Mouse (Mus musculus) thymus, postnatal 36 days (tissue): Measurements from ENCODE around the gene Nptxr.

Experiments
- DNase-seq, 2 experiments: peaks; one replicate each; pipeline ENCODE4 v3.0.0; 2022; ENCODE audit warnings: mixed read lengths in 2 of 2

Gene Nptxr

DNA sequence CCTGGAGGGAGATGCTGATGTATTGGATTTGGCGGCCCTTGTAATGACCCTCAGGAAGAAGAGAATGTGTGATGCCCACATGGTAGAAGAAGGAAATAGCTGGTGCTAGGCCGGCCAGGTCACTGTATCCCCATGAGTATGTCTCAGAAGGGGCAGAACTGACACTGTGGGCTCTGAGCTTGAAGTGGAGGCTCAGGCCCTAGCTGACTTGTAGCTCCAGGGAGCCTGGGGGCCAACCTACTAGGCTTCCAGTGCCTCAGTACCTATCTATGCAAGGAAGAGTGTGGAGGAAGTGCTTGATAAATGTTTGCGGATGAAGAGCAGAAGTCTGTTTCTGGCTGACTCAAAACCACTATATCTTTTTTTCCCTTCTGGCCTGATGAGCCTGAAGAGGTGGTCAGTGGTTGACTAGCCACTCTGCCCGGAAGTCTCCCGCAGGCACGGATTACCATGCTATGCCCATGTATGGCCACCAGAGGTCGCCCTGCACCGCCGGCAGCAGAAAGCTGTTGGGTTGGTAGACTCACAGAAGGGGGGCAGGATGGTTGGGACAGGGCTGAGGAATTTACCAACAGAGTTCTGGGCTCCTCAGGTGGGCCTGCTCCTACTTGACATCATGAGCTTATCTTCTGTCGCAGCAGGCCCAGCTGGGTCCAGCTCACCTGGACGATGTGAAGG lies 51.7 kb downstream of the Nptxr start:
- peak; percentile 68 to 72 for DNase-seq

DNA sequence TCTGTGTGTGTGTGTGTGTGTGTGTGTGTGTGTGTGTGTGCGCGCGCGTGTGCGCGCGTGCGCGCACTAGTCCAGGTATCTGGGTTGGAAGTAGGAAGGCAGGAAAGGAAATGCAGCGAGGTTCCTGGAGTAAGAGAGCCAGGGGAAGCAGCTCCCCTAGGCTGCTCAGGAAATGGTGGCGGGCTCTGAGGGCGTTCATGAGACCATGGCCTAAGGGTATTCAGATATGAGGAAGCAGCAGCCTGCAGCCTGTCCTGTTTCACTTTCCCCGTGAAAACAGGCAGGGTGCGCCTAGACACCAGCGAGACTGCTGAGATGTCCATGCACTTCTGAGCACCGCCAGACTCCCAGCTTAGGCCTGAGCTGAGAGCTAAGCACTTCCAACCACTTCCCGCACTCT lies 52.8 kb downstream of the Nptxr start:
- no peak for DNase-seq

DNA sequence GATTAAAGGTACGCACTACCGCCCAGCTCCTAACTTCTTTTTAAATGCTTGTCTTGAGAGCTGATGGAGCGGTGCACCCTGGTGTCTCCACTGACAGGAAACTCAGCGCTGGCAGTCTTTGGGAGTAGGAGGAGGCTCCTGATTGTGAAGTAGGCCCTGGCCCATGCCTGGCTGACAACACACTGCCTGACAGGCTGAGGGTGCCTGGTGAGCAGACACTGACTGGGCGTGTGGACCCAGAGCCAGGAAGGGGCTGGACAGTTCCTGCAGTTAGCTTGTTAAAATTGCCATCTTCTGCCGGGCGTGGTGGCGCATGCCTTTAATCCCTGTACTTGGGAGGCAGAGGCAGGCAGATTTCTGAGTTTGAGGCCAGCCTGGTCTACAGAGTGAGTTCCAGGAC lies 54.3 kb downstream of the Nptxr start:
- no peak for DNase-seq

DNA sequence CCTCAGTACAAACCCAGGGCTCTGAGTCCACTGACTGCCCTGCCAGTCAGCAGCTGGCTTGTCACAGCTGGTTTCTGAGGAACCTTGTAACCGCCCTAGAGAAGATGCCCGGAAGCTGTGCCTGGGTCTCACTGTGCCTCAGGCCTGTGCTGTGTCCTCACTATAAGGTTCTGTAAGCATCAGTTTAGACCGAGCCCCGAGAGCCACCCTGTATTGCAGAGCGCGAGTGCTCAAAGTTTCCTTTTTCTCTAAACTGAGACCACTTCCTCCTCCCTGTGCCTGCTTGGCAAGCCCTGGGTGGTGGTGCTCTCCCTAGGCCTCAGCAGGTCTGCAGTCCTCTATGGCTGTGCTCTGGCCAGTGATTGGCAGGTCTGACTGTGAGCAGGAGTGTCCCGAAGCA lies 55.4 kb downstream of the Nptxr start:
- DNase-seq: no peak

DNA sequence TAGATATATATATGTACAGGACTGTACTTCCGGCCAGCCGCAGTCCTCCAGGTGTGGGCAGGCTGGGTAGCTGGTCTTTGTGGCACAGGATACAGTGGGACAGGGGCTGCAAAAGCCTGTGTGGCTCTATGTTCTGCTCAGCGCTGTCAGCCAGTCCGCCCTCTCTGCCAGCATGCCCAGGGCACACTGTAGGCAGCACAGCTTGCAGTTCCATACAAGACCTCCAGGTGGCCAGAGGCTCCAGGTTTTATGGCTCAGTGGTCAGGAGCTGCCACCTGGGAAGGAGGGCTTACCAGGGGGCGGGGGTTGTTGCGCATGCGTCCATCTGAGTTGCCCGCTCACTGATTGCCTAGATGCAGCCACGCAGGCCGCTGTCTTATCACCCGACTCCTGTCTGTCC lies 56.6 kb downstream of the Nptxr start:
- peak; percentile 44 to 49 for DNase-seq

DNA sequence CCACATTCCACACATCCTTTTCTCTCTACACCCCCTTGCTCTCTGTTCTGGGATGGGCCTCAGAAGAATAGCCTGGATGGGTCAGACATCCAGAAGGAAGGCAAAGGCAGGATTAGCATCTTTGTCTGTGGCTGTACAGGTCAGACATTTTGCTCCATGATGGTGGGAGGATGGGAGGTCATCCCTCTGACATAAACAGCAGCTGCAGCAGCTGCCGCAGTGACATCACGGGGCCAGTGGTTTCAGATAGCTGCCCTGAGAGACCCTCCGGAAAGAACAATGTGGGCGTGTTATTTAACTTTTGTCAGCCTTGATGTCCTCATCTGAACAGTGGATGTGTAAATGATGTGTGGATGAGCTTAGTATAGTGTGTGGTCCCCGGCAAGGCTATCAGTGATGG lies 58.7 kb downstream of the Nptxr start:
- no peak for DNase-seq

DNA sequence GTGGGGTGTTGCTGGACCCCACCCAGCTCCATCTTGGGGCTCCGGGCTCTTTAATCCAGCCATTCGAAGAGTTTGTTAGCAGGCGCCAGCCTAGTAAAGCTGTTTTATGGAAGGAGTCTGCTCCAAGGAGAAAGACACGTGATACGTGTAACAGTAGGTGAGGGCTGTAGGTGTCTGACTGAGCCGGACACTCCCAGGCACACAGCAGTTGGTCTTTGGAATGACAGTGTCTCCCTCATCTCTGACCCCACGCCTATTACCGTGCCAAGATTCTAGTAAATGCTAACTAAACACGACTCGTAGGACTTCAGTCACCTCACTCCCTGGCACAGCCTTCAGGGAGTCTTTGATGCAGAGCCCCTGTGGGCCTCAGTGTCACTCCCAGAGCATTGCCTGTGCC lies 59.3 kb downstream of the Nptxr start:
- no peak for DNase-seq

DNA sequence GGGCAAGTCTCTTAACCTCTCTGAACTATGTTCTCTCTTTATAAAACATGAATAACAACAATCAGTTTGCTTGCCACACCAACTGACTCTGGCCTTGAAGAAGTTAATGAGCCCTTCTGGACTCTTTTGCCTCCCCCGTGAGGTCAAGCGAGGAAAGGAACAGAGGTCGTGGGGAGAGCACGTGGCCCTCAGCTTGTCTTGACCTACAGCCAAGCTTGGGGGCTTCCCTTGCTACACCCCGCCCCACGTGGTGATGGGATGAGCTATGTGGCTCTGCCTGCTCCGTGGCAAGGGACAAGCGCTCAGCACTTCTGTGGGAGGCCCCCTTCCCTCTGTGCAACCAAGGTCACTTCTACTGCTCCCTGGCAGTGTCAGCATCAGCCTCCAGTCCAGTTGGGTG lies 59.8 kb downstream of the Nptxr start:
- peak in 1 of 2 experiments; percentile 8 for DNase-seq

DNA sequence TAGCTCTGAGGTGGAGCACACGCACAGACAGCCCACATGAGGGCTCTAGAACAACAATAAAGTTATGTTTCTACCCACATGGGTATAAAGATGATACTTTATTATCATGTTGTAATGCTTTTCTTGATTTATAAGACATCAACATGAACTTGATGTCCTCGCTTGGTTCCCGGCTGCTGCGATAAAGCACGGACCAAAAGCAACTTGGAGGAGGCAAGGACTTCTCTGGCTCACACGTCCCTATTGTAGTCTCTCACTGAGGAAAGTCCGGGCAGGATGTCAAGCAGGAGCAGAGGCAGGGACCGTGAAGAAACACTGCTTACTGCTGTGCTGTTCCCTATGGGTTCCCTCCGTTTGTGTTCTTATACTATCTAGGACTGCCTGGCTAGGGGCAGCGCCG lies 60.6 kb downstream of the Nptxr start:
- no peak for DNase-seq

DNA sequence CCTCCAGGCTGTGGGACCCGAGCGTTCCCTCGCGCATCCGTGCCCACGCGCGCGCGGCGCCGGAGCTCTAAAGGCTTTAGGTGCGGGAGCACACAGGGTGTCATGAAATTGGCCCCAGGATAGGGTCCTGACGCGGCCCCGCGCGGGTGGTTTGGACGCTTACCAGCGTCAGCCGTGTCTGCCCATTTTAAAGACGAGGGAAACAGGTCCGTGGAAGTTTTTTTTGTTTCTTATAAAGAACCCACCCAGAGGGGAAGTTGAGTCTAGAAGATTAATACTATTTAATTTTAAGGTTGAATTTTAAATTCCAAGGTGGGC lies 61.9 kb downstream of the Nptxr start:
- no peak for DNase-seq

DNA sequence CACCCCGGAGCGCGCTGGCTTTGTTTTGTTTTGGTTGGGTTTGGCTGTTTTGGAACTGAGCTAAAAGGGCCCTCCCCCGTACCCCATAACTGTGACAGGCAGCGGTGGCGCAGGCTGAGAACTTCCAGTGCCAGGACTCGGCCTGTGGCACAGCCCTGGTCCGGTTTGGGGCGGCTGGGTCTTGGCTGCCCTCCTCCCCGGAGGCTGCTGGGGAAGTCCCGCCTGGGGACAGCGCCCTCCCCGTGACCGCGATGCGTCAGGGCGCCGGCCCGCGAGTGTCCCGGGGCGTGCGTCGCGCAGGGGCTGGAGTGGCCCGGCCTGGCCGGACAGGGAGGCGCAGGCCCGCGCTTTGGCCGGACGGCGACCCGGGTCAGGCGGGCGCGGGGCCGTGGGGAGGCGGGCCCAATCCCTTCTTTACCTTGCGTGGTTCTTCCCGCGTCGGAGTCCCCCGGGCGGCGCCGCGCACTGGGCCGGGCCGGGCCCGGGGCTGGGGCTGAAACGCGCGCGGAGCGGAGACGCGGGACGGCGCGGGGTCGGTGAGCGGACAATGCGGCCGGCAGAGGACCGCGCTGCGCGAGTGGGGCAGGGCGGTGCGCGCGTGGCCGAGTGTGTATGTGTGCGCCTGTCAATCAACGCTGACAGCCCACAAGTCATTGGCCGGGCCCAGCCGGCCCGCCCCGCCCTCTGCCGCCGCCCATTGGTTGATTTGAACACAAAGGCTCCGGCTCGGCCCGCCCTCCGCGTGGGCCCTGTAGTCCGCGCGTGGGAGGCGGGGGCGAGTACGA lies 62.5 kb downstream of the Nptxr start, which contains the start of gene Sun2:
Gene Sun2, minus strand, starts transcription at position 616 of the 785 bp plus-strand sequence.
- peak; percentile 96 for DNase-seq

DNA sequence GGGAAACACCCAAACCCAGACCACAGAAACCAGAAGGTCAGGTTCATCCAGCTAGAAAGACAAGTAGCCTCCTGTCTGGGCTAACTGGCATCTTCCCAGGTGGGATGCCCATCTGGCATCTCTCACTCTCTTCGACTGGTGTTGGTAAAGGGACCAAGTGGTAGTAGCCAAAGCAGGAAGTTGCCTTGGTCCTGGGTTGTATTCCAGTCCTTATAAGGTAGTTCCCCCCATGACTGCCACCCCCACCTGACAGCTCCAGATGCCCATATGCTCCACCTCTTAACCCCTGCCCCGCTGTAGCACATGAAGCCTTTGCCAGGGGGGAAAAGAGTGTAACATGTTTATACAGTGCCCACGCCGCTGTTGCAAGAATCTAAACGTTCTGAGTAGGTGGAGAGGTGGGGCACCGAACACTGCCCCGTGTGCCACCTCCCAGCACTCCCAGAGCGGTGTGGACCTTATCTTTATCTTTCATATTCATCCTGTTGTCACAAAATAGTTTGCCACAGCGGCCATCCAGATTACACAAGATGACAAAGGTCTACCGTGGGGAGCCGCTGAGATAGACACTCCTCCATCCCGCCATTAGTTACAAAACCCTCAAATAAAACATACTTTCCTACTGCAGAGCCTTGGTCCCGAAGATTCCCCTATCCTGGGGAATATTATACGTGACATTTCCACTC lies 63.2 kb downstream of the Nptxr start:
- DNase-seq: peak; percentile 44 to 66

DNA sequence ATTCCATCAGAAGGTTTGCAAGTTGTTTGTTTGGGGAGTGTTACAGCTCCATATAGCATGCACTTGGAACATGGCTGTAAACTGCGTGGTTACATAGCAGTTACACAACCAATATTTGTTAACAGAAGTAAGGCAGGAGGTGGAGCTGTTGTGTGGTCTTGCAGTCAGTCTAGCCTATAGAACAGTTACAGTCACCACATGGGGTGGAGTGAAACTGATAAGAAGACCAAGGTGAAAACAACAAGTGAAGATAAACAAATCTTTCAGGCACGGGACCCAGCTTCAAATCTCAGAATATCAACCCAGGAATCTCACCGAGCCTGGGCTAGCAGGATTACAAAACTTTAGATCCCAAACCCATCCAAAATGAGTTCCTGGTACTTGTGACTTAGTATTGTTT lies 63.8 kb downstream of the Nptxr start:
- DNase-seq: no peak
